Mouse (Mus musculus) thymus, adult 2 months (tissue): ENCODE results near the gene Nefh.

Experiments
- CTCF ChIP-seq: fragments of 200-500 bp; IDR thresholded peaks from 2 replicates; pipeline ENCODE4 v1.5.1; 2012; ENCODE audit warnings: mild to moderate bottlenecking, control low read depth, low read length, moderate library complexity, borderline replicate concordance; ENCODE audit not compliant: control insufficient read depth, poor library complexity, insufficient read depth; ENCODE audit errors: extremely low read depth
- POLR2A ChIP-seq: fragments of 200-500 bp; IDR thresholded peaks from 2 replicates; pipeline ENCODE4 v1.6.1; 2012; ENCODE audit warnings: mild to moderate bottlenecking, low read length, control low read depth, moderate library complexity; ENCODE audit not compliant: control insufficient read depth, poor library complexity, insufficient read depth; ENCODE audit errors: extremely low read depth

- TF ChIP-seq POLR2A = no peak
- no peak for TF ChIP-seq CTCF
Observed at GRCm38 (mm10) chr11:4901956-4902355, 45.9 kb downstream of the Nefh start.
